Mouse (Mus musculus) gastrocnemius, postnatal 25 days (tissue): Measurements from ENCODE around the gene Fancd2os. TPM values are rescaled to one million over a fixed set of nuclear protein-coding genes. Genes with fewer than 3 reads are reported as not detected.

ENCODE experiments used
- DNase-seq: peaks from one replicate; pipeline ENCODE4 v3.0.0; 2022
- long read RNA-seq, 2 experiments: library from polyadenylated mRNA; stranded (forward); transcript quantifications; one replicate each; pipeline ENCODE4 v2.0.0; 2021
- total RNA-seq, 2 experiments: library from RNA; stranded (reverse); gene quantifications; 1 replicate in 1 of 2; 2 replicates in 1 of 2; pipeline ENCODE4 v1.2.3; 2021

Gene Fancd2os
- total RNA-seq = not detected
- long read RNA-seq, experiment 1 = 0 reads
- long read RNA-seq, experiment 2 = 0 reads

DNA sequence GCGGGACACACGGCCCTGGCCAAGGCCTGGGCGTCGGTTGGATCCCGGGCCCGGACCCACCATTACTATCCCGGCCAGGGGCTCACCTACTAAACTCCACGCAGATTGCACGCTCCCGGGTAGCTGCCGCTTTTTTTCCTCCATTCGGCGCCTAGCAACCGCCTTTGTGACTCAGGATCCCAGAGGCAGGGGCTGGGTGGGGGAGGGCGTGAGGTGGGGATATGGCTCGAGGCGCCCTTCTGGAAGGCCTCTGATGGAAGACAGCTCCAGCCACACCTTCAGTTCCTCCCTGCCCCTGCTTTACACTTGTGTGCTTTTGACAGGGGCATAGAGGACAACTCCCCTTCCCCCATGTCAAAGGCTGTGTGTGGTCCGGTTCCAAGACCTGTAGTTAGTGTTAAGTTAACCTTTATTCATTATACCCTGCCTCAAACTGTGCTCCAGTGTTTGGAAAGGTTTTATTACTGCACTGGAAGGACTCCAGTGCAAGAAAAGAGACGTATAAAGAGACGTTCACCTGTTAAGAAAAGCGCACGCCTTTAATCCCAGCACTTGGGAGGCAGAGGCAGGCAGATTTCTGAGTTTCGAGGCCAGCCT lies at the start of gene Fancd2os:
TSS of gene Fancd2os (minus strand) at position 173 of the 597 bp plus-strand sequence.
- DNase-seq = no peak

DNA sequence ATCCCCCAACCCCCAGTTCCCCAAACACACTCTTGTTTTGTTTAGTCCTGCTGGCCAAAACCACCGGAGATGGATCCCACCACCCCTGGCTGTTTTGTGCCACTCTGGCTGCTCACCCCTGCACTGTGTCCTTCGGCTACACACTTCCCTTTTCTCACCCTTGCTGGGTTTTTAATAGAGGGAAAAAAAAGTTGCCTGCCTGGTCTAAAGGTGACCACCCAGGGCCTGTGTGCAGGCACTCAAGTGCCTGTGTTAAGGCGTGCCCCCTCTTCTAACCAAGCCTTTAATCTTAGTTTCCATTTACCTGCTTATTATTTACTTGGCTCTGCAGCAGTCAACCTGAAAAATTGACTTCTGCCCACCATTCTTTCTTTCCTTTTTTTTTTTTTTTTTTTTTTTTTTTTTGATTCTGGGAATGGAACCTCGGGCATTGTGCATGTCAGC lies 49.7 kb upstream of the Fancd2os start:
- no peak for DNase-seq

DNA sequence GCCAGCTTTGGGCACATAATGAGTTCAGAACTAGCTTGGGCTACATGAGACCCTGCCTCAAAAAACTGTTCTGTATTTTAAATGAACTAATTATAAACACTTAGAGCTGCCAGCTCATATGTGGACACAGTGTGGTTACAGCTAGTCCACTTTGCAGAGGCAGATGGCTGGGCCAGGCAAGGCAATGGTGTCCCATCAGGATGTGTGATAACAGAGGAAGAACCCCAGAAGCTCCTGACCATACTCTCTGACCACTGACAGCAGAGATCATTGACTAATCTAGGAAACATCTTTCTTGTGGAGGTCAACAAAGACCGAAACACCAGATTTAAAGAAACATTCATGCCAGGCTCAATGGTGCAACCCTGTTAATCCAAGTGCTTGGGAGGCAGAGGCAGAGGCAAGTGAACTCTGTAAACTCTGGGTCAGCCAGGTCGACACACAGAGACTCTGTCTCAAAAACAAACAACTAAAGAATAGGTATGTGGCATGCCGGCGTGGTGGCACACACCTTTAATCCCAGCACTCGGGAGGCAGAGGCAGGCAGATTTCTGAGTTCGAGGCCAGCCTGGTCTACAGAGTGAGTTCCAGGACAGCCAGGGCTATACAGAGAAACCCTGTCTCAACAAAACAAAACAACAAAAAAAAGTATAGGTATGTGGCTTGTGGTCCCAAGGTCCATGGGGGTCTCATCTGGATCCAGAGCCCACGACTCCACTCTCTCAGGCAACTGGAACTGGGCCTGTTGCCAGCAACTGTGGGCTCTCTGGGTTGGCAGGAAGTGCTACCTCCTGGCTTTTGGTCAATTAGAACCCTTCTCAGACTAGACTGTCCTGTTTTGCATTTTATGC lies 49.1 kb upstream of the Fancd2os start:
- no peak for DNase-seq

DNA sequence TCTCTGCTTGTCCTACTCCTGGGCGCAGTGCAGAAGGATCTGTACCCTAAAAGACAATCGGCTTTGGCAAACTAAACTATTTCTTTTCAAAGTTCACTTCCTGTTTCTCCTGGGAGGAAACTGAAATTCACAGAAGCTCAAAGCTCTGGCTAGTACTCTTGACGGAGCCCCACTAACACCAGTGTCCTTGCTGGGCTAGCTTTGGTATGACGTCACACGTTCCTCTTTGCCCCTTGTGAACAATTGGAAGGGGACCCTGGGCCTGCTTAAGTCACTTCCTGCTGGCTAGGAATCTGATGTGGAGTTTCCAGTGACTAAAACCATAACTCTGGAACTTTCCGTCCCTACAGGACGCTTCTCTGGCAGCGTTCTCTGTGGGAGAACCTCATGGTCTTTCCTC lies 44.3 kb upstream of the Fancd2os start:
- DNase-seq = peak; percentile 61

DNA sequence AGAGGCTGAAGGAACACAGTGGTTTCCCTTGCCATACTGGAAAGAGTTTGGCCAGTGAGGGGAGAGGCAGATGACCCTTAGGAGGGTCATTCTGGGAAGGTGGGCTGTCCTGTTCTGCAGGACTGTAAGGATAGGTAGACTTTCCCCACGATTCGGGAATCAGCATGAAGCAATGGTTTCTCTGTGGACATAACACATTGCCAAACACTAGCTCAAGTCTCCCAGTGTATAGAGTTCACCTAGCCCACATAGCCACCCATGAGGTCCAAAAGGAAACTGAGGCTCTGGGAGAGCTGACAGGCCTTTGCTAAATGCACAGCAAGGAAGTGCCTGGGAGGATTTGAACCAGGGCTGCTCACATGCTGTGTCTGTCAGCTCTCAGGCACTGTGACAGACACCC lies 43.5 kb upstream of the Fancd2os start:
- DNase-seq = no peak

DNA sequence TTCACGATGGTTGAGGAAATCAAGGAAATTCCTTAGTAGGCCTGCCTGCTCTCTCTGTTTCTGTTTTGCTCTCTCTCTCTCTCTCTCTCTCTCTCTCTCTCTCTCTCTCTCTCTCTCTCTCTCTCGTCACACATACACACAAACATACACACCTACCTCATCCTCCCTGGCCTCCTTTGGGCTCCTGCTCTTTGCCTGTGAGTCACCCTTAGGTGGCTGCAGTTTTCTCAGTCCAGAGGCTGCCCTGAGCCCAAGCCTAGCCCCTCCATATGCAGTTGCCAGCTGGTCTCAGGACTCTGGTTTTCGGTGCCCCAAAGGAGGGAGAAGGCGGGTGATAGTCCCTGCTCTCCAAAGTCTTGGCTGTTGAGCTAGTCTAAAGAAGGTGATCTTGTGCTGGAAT lies 42.5 kb upstream of the Fancd2os start:
- no peak for DNase-seq

DNA sequence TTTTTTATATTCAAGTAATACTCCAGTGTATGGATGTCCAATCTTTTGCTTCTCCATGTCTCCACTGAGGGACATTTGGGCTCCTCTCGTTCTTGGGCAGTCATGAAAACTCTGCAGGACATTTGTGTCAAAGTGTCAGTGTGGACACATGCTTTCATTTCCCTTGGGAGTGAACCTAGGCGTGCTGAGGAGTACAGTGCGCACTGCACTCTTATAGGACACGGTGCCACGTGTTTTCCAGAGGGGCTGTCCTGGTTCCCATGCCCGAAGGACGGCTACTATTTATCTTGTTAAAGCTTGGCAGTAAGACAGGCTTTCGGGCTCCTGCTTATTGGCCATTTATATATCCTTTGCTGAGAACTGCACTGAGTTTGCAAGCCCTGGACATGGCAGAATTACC lies 42.1 kb upstream of the Fancd2os start:
- no peak for DNase-seq

DNA sequence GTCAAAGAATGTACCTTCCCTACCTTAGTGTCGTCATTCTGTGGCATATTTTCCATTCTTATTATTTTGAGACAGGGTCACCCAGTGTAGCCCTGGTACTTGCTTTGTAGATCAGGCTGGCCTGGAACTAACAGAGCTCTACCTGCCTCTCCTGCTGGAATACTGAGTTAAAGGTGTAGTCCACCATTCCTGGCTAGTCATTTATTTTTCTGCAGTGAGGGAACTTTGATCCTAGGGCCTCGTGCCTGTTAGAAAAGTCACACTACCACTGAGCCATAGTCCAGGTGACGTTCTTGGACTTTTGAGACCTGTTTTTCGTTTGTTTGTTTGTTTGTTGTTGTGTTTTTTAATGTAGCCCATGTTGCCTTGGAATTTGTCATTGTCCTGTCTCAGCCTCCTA lies 38.7 kb upstream of the Fancd2os start:
- no peak for DNase-seq

DNA sequence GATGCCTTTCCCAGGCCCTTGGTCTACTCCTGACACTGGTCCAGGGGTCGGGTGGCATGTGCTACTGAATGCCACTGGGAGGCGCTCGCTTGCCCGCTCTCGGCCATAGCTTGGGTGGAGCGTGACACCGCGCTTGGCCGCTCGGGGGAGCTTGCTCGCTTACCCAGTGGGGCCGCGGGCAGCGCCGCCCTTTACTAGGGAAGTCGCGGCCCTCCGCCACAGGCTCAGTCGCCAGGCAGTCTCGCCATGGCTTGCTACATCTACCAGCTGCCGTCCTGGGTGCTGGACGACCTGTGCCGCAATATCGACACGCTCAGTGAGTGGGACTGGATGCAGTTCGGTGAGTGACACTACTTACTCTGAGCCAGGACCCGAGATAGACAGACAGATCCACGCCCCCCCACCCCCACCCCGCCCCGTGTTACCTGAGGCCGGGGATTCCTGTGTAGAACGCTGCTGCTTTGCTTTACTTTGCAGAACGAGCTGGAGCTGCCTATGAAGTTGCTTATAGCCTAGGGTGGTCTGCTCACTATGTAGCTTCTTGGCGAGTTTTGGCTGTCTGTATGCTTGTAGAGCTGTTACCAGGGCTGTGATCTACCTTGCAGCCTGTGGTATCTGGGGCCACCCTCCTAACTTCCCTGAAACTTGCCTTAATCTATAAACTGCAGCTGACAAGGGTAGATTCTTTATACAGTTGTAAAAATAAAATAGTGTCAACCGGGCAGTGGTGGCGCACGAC lies 38.0 kb upstream of the Fancd2os start, which contains the start of gene Irak2:
TSS of gene Irak2 (plus strand) at position 166 of the 739 bp plus-strand sequence.
- peak; percentile 93 for DNase-seq

DNA sequence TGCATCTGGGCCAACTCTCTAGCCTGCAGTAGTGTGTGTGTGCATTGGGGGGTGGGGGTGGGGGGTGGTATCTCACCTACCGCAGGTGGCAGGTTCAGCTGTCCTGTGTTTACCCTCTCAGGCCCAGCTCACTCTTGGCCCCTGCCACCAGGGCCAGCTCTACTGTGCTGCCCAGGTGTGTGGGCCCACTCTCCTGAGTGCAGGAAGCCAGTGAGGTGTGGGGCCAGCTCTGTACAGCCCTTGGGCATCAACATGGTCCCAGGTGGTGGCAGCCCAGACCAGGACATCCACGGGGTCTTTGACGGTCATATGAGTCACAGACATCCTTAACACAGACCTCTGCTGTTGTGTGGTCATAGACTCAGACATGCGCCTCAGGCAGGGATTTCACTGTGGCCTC lies 32.3 kb upstream of the Fancd2os start:
- DNase-seq = no peak

DNA sequence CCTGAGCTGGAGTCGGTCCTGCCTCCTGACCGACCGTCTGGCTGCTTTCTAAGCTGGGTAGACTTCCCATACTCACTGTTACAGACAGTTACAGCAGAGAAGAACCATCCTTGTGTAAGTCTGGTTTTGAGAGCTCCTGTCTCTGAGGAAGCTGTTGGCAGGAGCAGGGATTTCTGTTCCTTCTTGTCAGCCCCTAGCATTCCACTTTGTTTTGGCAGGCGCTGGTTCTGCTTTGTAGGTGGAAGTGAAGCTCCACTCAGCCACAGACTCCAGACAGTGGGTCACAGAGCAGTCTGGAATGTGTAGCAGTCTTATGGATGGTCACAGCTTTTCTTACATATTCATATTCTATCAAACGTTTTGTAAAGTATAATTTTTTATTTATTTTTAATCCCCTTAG lies 29.8 kb upstream of the Fancd2os start:
- DNase-seq = no peak

DNA sequence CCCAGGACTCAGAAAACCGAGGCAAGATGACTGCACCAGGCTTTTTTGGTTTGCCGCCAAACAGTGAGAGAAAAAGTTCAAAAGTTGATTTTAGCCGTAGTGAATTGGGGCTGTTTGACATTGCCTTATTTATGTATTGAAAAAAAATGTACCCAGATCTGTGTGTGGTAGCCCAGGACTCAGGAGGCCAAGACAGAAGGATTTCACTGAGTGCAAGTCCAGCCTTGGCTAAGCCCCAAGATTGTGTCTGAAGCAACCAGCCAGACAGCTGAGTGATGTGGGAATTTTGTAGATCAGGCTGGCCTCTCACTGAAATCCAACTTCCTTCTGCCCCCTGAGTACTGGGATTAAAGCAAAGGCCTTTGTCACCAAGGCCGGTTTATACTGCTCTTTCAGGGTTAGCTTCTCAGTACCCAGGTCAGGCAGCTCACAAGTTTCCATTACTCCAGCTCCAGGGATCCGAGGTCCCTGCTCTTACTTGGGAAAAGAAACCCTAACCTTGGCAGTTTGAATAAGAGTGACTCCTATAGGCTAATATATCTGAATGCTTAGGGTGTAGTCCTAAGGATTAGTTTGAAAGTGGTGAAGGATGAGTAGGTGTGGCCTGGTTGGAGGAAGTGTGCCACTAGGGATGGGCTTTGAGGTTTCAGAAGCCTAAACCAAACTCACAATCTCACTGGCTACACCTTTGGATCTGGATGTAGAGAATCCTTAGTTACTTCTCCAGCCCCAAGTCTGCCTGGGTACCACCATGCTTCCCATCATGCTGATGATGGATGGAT lies 24.7 kb upstream of the Fancd2os start:
- DNase-seq = no peak

DNA sequence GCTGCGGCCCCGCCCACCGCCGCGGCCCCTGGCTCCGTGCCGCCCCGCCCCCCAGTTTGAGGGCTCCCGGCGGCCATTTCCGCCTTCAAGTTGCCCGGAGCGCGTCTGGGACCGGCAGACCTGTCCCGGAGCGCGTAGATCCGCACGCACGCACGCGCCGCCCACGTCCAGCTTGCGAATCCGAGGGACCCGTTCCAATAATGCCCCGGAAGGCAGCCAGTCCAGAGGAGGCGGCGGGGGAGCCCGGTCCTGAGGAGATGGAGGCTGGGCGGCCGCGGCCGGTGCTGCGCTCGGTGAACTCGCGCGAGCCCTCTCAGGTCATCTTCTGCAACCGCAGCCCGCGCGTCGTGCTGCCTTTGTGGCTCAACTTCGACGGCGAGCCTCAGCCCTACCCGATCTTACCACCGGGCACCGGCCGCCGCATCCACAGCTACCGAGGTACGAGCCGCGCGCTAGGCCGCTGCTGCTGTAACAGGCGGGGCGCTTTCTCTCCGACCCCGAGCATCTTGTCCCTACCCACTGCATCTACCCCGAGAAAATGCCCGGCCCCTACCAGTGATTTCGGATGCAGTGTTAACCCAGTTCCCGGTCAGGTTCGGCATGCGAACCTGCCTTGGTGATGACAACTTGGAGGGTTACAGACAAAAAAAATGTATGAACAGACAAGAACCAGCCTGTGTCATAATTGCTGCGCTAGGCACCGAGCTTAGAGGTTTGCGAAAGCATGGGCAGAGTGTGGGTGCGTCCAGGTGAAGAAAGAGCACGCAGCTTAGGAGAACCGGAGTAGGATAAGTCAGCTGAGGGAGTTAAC lies 23.6 kb upstream of the Fancd2os start, which contains the start of gene Vhl:
TSS of gene Vhl (plus strand) at position 19 of the 811 bp plus-strand sequence.
- peak; percentile 91 for DNase-seq

DNA sequence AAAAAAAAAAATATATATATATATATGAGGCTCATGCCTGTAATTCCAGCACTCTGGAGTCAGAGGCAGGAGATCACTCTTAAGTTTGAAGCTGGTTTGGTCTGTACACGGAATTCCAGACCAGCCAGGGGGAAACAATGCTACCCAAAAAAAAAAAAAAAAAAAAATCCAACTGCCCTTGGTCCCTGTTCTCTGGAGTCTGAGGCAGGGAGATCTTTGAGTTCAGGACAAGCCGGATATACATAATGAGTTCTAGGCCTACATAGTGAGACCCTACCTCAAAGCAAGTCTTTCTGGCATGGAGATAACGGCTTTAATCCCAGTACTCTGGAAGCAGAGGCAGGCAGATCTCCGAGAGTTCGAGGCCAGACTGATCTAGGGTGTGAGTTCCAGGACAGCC lies 22.9 kb upstream of the Fancd2os start:
- DNase-seq = no peak

DNA sequence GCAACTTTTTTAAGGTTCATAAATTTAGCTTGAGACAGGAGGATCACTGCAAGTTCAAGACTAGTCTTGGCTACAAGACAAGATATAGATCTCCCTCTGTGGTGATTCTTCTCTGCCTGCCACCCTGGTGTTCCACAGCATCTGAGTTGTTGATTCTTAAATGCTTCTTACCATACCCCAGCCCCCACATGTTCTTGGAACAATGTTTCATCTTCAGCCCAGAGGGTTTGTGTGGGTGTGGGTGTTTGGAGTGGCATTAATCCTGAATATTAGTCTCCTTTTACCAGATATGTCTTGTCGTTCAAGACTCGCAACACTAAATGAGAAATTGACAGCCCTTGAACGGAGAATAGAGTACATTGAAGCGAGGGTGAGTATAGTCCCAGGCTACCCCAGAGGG lies 15.0 kb upstream of the Fancd2os start:
- DNase-seq = no peak

DNA sequence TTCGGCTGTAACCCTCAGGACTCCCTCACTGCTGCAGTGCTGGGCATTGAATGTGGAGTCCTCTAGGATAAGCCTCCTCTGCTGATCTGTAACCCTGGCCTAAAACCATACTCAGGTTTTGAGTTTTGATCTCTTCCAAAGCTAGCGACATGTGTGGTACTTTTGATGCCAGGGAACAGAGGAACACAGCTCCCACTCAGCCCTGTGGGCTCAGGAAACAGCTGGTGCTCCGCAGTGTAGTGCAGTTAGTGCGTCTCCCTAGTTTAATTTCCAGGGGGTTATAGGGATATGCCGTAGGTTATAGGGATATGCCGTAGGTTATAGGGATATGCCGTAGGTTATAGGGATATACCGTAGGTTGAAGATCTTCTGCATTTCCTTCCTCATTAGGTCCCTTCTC lies 14.5 kb upstream of the Fancd2os start:
- DNase-seq = no peak

DNA sequence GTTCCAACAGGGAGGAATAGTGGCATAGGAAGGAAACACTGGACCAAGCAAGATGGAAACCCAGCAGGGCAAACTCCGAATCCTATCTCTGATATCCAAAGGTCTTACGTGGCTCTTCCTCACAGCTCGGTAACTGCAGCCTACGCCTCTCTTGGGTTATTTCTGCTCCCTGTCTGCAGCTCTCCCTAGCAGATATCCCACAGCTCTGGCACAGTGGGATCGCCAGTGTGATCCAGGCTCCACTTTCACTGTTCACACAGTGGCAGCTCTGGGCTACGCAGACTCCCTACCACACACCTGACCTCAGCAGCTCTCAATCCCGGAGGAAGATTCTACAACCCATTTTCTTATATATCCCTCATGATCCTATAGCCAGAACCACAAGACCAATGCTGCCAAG lies 13.6 kb upstream of the Fancd2os start:
- DNase-seq = no peak

DNA sequence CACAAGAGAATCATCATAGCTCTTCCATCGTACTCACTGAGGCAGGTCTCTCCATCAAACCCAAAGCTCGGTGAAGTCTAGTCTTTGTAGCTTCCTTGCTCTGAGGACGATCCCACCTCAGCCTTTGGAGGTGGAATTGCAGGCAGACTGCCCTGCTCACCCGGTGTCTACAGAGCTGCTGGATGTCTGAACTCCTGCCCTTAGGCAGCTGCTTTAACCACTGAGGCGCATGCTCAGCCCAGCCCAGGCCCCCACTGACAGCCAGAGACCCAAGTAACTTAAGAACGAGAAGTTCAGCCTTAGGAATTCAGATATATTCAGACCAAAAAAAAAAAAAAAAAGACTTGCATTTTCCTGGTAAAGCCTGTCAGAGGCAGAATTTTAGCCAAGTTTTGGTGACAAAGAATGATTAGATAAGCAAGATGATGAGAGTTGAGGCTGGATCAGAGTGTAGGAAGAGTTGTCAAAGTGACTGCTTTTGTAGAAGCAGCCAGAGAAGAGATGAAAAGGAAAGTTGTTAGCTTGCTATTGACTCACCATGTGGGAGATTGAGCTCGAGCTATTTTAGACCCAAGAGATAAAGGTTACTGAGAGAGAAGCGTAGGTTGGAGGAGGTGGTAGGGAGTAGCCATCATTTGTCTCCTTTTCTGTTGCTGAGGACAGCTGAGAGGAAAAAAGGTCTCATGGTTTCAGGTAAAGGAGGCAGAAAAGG lies 11.9 kb upstream of the Fancd2os start:
- DNase-seq = no peak

DNA sequence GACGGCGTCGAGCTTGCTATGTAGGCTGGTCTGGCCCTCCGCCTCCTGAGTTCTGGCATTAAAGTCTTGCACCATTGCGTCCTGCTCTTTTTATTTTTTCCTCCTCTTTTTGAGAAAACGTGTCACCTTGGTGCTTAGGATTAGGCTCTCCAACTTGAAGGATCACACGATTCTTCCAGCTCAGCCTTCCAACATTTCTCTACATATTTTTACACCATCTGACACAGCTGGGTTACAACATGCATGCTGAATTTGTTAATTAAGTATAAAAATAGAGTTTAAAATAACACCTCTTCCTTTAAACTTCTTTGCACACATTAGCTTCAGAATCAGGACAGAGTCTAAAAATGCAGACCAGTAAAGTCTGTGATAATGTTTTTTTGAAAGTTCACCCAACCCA lies 8.8 kb upstream of the Fancd2os start:
- no peak for DNase-seq

DNA sequence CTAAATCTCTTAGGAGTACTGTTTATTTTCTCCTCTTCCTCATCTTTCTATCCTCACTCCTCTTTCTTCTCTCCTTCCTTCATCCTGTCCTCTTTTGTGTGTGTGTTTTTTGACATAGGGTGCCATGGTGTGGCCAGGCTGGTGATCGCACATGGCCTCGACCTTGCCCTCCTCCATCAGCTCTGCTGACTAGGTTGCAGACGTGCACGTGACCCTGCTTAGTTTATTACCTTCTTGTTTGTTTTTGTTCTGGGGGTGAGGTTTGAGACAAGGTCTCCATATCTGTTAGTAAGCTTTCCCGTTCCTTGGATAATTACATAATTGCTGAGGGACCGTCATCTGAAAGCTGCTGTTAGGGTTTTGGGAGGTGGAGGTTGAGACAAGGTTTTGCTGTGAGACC lies 8.4 kb upstream of the Fancd2os start:
- no peak for DNase-seq

DNA sequence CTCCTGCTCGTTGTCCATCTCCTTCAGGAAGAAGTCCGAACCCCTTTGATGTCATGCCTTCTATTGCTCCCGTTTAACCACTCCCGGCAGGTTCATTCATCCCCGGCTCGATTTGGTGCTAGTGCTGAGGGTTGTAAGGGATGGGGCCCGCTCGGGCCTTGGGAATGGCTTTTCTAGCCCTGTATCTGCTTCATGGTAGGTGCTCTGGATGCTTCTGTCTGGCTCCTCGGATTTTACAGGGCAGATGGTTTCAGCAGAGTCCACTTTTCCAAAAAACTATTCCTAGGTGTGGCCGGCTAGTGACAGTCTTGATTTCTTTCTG lies 4.7 kb upstream of the Fancd2os start:
- no peak for DNase-seq
